Mouse (Mus musculus) limb, embryonic 13.5 days (tissue): ENCODE measurements around the gene Pop5. TPM values are rescaled to one million over a fixed set of nuclear protein-coding genes. Genes with fewer than 3 reads are reported as not detected.

Source experiments
- ATAC-seq: fragments of 200-750 bp; cut with Nextera tagmentation; 2 replicates; pipeline ENCODE4 v1.8.0; 2017; ENCODE audit warnings: low read depth, moderate number of reproducible peaks, moderate TSS enrichment; ENCODE audit not compliant: low FRiP score
- H3K27ac ChIP-seq: fragments of 300-500 bp; sonication (generic); 2 replicates; pipeline ENCODE4 v1.5.1; 2015; ENCODE audit warnings: inconsistent platforms, mild to moderate bottlenecking, moderate library complexity
- H3K27me3 ChIP-seq: fragments of 300-500 bp; sonication (generic); 2 replicates; pipeline ENCODE4 v1.6.1; 2015; ENCODE audit warnings: mild to moderate bottlenecking, inconsistent platforms
- H3K36me3 ChIP-seq: fragments of 300-500 bp; sonication (generic); 2 replicates; pipeline ENCODE4 v1.6.1; 2015; ENCODE audit warnings: inconsistent platforms, mild to moderate bottlenecking, moderate library complexity
- H3K4me1 ChIP-seq: fragments of 300-500 bp; sonication (generic); 2 replicates; pipeline ENCODE4 v1.6.1; 2015; ENCODE audit warnings: inconsistent platforms
- H3K4me2 ChIP-seq: fragments of 300-500 bp; sonication (generic); replicated peaks from 2 replicates; pipeline ENCODE4 v1.6.1; 2015; ENCODE audit warnings: inconsistent platforms, mild to moderate bottlenecking, moderate library complexity
- H3K4me3 ChIP-seq: fragments of 300-500 bp; sonication (generic); 2 replicates; pipeline ENCODE4 v1.5.1; 2015; ENCODE audit warnings: moderate library complexity, mild to moderate bottlenecking, inconsistent platforms
- H3K9ac ChIP-seq: fragments of 300-500 bp; sonication (generic); 2 replicates; pipeline ENCODE4 v1.6.1; 2015; ENCODE audit warnings: mild to moderate bottlenecking, inconsistent platforms
- H3K9me3 ChIP-seq: fragments of 300-500 bp; sonication (generic); 2 replicates; pipeline ENCODE4 v1.6.1; 2016; ENCODE audit warnings: inconsistent platforms
- WGBS: fragments of 180-500 bp; shearing (Covaris S2); methylation state at CpG from one replicate; pipeline ENCODE4 v1.1.7; 2015; 5-methylcytosine and 5-hydroxymethylcytosine counted together
- polyA plus RNA-seq: library from polyadenylated mRNA; unstranded; fragments of >200 nt; fragmentation: Nextera tagmentation; extraction: Ambion mirVana; gene quantifications from 2 replicates; pipeline ENCODE4 v1.2.1, GENCODE M21; 2015

Pop5 gene
- 83.6 and 93.9 TPM in 2 replicates for polyA plus RNA-seq

- Histone ChIP-seq H3K36me3 (peaks cover 10% of the 10 kb centered on the region), H3K27ac (no peak within 1 kb of the TSS), H3K4me3 (peak within 1 kb of the TSS; percentile 61), H3K9me3 (no peaks in the 10 kb centered on the region), H3K4me2 (peak within 1 kb of the TSS; percentile 87), H3K27me3 (peaks cover 17% of the 10 kb centered on the region), H3K9ac (peak within 1 kb of the TSS; percentile 73), H3K4me1 (peaks cover 30% of the 10 kb centered on the region)
- under 1% methylated on average over 21 of the region's 21 CpGs for WGBS
- ATAC-seq, result peak; percentile 54
Measured at GRCm38 (mm10) chr5:115235786-115236263, at the start of gene Pop5. Gene Pop5 (plus strand): TSS chr5:115235836.

- peaks cover 22% of the 10 kb centered on the region for H3K4me1 ChIP-seq
- H3K27me3 ChIP-seq, result peaks cover 49% of the 10 kb centered on the region
- H3K36me3 ChIP-seq, result no peaks in the 10 kb centered on the region
- WGBS, result 39% methylated on average over 17 of the region's 17 CpGs
- H3K9me3 ChIP-seq, result no peaks in the 10 kb centered on the region
- H3K27ac ChIP-seq, result no peak overlapping the region
- no peak overlapping the region; the same call in 1 of the 2 replicates for H3K9ac ChIP-seq
- peak overlapping the region; percentile 50 for H3K4me2 ChIP-seq
- peak; percentile 49; the same call in 1 of the 2 replicates for ATAC-seq
- peak overlapping the region; percentile 2; the same call in 1 of the 2 replicates for H3K4me3 ChIP-seq
Measured at GRCm38 (mm10) chr5:115186371-115187073, 49.1 kb upstream of the Pop5 start.

- peak; percentile 80 for ATAC-seq
- H3K4me3 ChIP-seq, result 0 out of 2 replicates have a peak overlapping the region, but pooled peaks have one; percentile 2
- H3K27ac ChIP-seq, result no peak overlapping the region
- peaks cover 25% of the 10 kb centered on the region for H3K4me1 ChIP-seq
- no peaks in the 10 kb centered on the region for H3K9me3 ChIP-seq
- H3K27me3 ChIP-seq, result peaks cover 58% of the 10 kb centered on the region
- WGBS, result 16% methylated on average over 26 of the region's 26 CpGs
- peak overlapping the region; percentile 50 for H3K4me2 ChIP-seq
- H3K9ac ChIP-seq, result no peak overlapping the region
- H3K36me3 ChIP-seq, result no peaks in the 10 kb centered on the region
Measured at GRCm38 (mm10) chr5:115187188-115188131, 48.2 kb upstream of the Pop5 start.

GRCm38 (mm10) chr5:115188824-115189223, 46.8 kb upstream of the Pop5 start:
- 53% methylated on average over 5 of the region's 5 CpGs for WGBS
- no peaks in the 10 kb centered on the region for H3K36me3 ChIP-seq
- peaks cover 72% of the 10 kb centered on the region for H3K27me3 ChIP-seq

GRCm38 (mm10) chr5:115190081-115190480, 45.6 kb upstream of the Pop5 start:
- no peak for ATAC-seq
- Histone ChIP-seq H3K27me3 (peaks cover 84% of the 10 kb centered on the region), H3K4me2 (no peak overlapping the region), H3K27ac (no peak overlapping the region), H3K36me3 (no peaks in the 10 kb centered on the region), H3K4me3 (no peak overlapping the region), H3K4me1 (peaks cover 48% of the 10 kb centered on the region), H3K9me3 (no peaks in the 10 kb centered on the region), H3K9ac (no peak overlapping the region)
- WGBS, result 65% methylated on average over 12 of the region's 12 CpGs

More at GRCm38 (mm10) chr5:115188824-115189223, 46.8 kb upstream of the Pop5 start:
- ATAC-seq, result no peak
- Histone ChIP-seq H3K4me3 (no peak overlapping the region), H3K4me2 (no peak overlapping the region), H3K27ac (no peak overlapping the region), H3K9me3 (no peaks in the 10 kb centered on the region), H3K9ac (no peak overlapping the region), H3K4me1 (peaks cover 39% of the 10 kb centered on the region)

GRCm38 (mm10) chr5:115191880-115192827, 43.5 kb upstream of the Pop5 start:
- ATAC-seq, result no peak
- H3K4me3 ChIP-seq, result peak overlapping the region; percentile 64
- H3K9me3 ChIP-seq, result no peaks in the 10 kb centered on the region
- no peaks in the 10 kb centered on the region for H3K36me3 ChIP-seq
- H3K27me3 ChIP-seq, result peaks cover 73% of the 10 kb centered on the region
- WGBS, result 5% methylated on average over 29 of the region's 29 CpGs
- H3K9ac ChIP-seq, result no peak overlapping the region
- H3K27ac ChIP-seq, result no peak overlapping the region
- peaks cover 38% of the 10 kb centered on the region for H3K4me1 ChIP-seq
- H3K4me2 ChIP-seq, result peak overlapping the region; percentile 100

- Histone ChIP-seq H3K27ac (no peak overlapping the region), H3K4me2 (peak overlapping the region; percentile 100), H3K4me1 (peaks cover 32% of the 10 kb centered on the region), H3K9ac (0 out of 2 replicates have a peak overlapping the region, but pooled peaks have one; percentile 69), H3K27me3 (peaks cover 67% of the 10 kb centered on the region), H3K36me3 (no peaks in the 10 kb centered on the region), H3K4me3 (peak overlapping the region; percentile 64), H3K9me3 (no peaks in the 10 kb centered on the region)
- no peak for ATAC-seq
- WGBS, result 14% methylated on average over 7 of the region's 7 CpGs
Measured at GRCm38 (mm10) chr5:115192828-115193195, 42.8 kb upstream of the Pop5 start.

- Histone ChIP-seq H3K4me3 (peak overlapping the region; percentile 64), H3K27ac (no peak overlapping the region), H3K9ac (peak overlapping the region; percentile 69), H3K4me2 (peak overlapping the region; percentile 100), H3K4me1 (peaks cover 32% of the 10 kb centered on the region), H3K9me3 (no peaks in the 10 kb centered on the region), H3K36me3 (no peaks in the 10 kb centered on the region), H3K27me3 (peaks cover 66% of the 10 kb centered on the region)
- WGBS, result under 1% methylated on average over 34 of the region's 34 CpGs
- peak; percentile 44; the same call in 1 of the 2 replicates for ATAC-seq
Measured at GRCm38 (mm10) chr5:115193226-115193625, 42.4 kb upstream of the Pop5 start.

GRCm38 (mm10) chr5:115193669-115194625, 41.7 kb upstream of the Pop5 start, which contains the start of gene Cabp1:
Gene Cabp1 (minus strand): TSS chr5:115194381.
- no peaks in the 10 kb centered on the region for H3K36me3 ChIP-seq
- no peak within 1 kb of the TSS for H3K27ac ChIP-seq
- peak within 1 kb of the TSS; percentile 64 for H3K4me3 ChIP-seq
- H3K9ac ChIP-seq, result peak within 1 kb of the TSS; percentile 69
- peak within 1 kb of the TSS; percentile 100 for H3K4me2 ChIP-seq
- ATAC-seq, result peak; percentile 52
- H3K4me1 ChIP-seq, result peaks cover 32% of the 10 kb centered on the region
- WGBS, result under 1% methylated on average over 87 of the region's 116 CpGs
- H3K27me3 ChIP-seq, result peaks cover 66% of the 10 kb centered on the region
- H3K9me3 ChIP-seq, result no peaks in the 10 kb centered on the region

GRCm38 (mm10) chr5:115194626-115195221, 40.9 kb upstream of the Pop5 start:
- H3K4me3 ChIP-seq, result peak overlapping the region; percentile 64
- no peak for ATAC-seq
- no peaks in the 10 kb centered on the region for H3K9me3 ChIP-seq
- H3K27me3 ChIP-seq, result peaks cover 59% of the 10 kb centered on the region
- 3% methylated on average over 12 of the region's 12 CpGs for WGBS
- H3K36me3 ChIP-seq, result no peaks in the 10 kb centered on the region
- peaks cover 32% of the 10 kb centered on the region for H3K4me1 ChIP-seq
- peak overlapping the region; percentile 100 for H3K4me2 ChIP-seq
- H3K27ac ChIP-seq, result no peak overlapping the region
- 0 out of 2 replicates have a peak overlapping the region, but pooled peaks have one; percentile 69 for H3K9ac ChIP-seq
